Mouse (Mus musculus) CH12.LX (cell line): Measurements from ENCODE around the gene Cryab. TPM values are rescaled to one million over a fixed set of nuclear protein-coding genes. Genes with fewer than 3 reads are reported as not detected.

ENCODE experiments used
- DNase-seq: peaks from one replicate; pipeline ENCODE4 v3.0.0-alpha.2; 2013; ENCODE audit errors: extremely low read depth
- H3K27ac ChIP-seq: 2 replicates; pipeline ENCODE4 v1.5.1; 2012; ENCODE audit warnings: low read depth, mild to moderate bottlenecking, control low read depth, moderate library complexity; ENCODE audit not compliant: insufficient read depth
- H3K27me3 ChIP-seq: replicated peaks from 2 replicates; pipeline ENCODE3; 2012; ENCODE audit warnings: inconsistent platforms
- H3K36me3 ChIP-seq, 2 experiments: replicated peaks in 1 of 2; 2 replicates each; pipeline versions ENCODE3 to v1.6.1; 2012; ENCODE audit warnings: inconsistent platforms in 1 of 2, low read length in 1 of 2, mild to moderate bottlenecking in 1 of 2, mixed read lengths in 1 of 2, moderate library complexity in 1 of 2; ENCODE audit not compliant: control insufficient read depth in 1 of 2, insufficient read depth in 1 of 2
- H3K4me1 ChIP-seq, 2 experiments: 2 replicates each; pipeline ENCODE4 v1.6.1; 2012; ENCODE audit warnings: inconsistent platforms in 1 of 2, moderate library complexity in 1 of 2; ENCODE audit not compliant: insufficient read depth in 2 of 2, control insufficient read depth in 1 of 2
- H3K4me2 ChIP-seq: 2 replicates; pipeline ENCODE4 v1.6.1; 2012; ENCODE audit warnings: low read depth, mild to moderate bottlenecking, control low read depth; ENCODE audit not compliant: poor library complexity, insufficient read depth, severe bottlenecking
- H3K4me3 ChIP-seq, 3 experiments: fragments of 150-350 bp in 1 of 3; sonication (generic) in 1 of 3; replicated peaks in 1 of 3; 2 replicates each; pipeline versions ENCODE3 to v1.5.1; 2011 to 2012; ENCODE audit warnings: low read depth in 2 of 3, low read length in 2 of 3, mild to moderate bottlenecking in 2 of 3, moderate library complexity in 2 of 3, control low read depth in 1 of 3, improper control_type of control experiment in 1 of 3, inconsistent platforms in 1 of 3, mixed read lengths in 1 of 3; ENCODE audit not compliant: poor library complexity in 1 of 3
- H3K79me2 ChIP-seq: replicated peaks from 2 replicates; pipeline ENCODE4 v1.6.1; 2012; ENCODE audit warnings: mild to moderate bottlenecking, moderate library complexity; ENCODE audit not compliant: control insufficient read depth, poor library complexity, insufficient read depth, severe bottlenecking; ENCODE audit errors: extremely low read depth
- H3K9ac ChIP-seq: 2 replicates; pipeline ENCODE4 v1.6.1; 2012; ENCODE audit warnings: low read depth, mild to moderate bottlenecking, control low read depth, moderate library complexity; ENCODE audit not compliant: insufficient read depth
- H3K9me3 ChIP-seq: replicated peaks from 2 replicates; pipeline ENCODE3; 2012; ENCODE audit warnings: low read length, inconsistent platforms, mixed read lengths
- BHLHE40 ChIP-seq: IDR thresholded peaks from 2 replicates; pipeline ENCODE4 v1.6.1; 2011; ENCODE audit warnings: mild to moderate bottlenecking, low read depth, low read length, improper control_type of control experiment
- CHD1 ChIP-seq: IDR thresholded peaks from 2 replicates; pipeline ENCODE4 v1.6.1; 2012; ENCODE audit warnings: low read depth, low read length, improper control_type of control experiment, inconsistent platforms
- CTCF ChIP-seq, 2 experiments: IDR thresholded peaks in 1 of 2; conservative IDR thresholded peaks in 1 of 2; 2 replicates each; pipeline ENCODE4 v1.5.1; 2011 to 2012; ENCODE audit warnings: low read depth in 2 of 2, low read length in 2 of 2, improper control_type of control experiment in 1 of 2, inconsistent platforms in 1 of 2, mild to moderate bottlenecking in 1 of 2, moderate library complexity in 1 of 2
- E2F4 ChIP-seq: IDR thresholded peaks from 2 replicates; pipeline ENCODE4 v1.6.1; 2011; ENCODE audit warnings: low read depth, low read length, improper control_type of control experiment; ENCODE audit not compliant: insufficient replicate concordance
- ELF1 ChIP-seq: IDR thresholded peaks from 2 replicates; pipeline ENCODE4 v1.6.1; 2014; ENCODE audit warnings: low read depth, mild to moderate bottlenecking, inconsistent platforms, low read length, improper control_type of control experiment
- HCFC1 ChIP-seq: IDR thresholded peaks from 2 replicates; pipeline ENCODE4 v1.6.1; 2012; ENCODE audit warnings: low read depth, mild to moderate bottlenecking, inconsistent platforms, low read length, improper control_type of control experiment
- IRF4 ChIP-seq: IDR thresholded peaks from 2 replicates; pipeline ENCODE4 v1.6.1; 2014; ENCODE audit warnings: low read depth, mild to moderate bottlenecking, inconsistent platforms, low read length, improper control_type of control experiment
- JUND ChIP-seq: conservative IDR thresholded peaks from 2 replicates; pipeline ENCODE4 v1.6.1; 2011; ENCODE audit warnings: low read depth, low read length, improper control_type of control experiment
- MAX ChIP-seq: IDR thresholded peaks from 2 replicates; pipeline ENCODE4 v1.6.1; 2011; ENCODE audit warnings: low read length, improper control_type of control experiment
- MEF2A ChIP-seq: IDR thresholded peaks from 2 replicates; pipeline ENCODE4 v1.6.1; 2014; ENCODE audit warnings: low read depth, mild to moderate bottlenecking, inconsistent platforms, low read length, improper control_type of control experiment, borderline replicate concordance
- MXI1 ChIP-seq: IDR thresholded peaks from 2 replicates; pipeline ENCODE4 v1.6.1; 2011; ENCODE audit warnings: mild to moderate bottlenecking, low read depth, low read length, improper control_type of control experiment
- POLR2A ChIP-seq: IDR thresholded peaks from 2 replicates; pipeline ENCODE4 v1.6.1; 2011; ENCODE audit warnings: low read depth, mild to moderate bottlenecking, improper control_type of control experiment, low read length
- POLR2AphosphoS2 ChIP-seq: IDR thresholded peaks from 2 replicates; pipeline ENCODE4 v1.6.1; 2011; ENCODE audit warnings: low read depth, low read length, improper control_type of control experiment
- RCOR1 ChIP-seq: conservative IDR thresholded peaks from 2 replicates; pipeline ENCODE4 v1.6.1; 2012; ENCODE audit warnings: low read depth, mild to moderate bottlenecking, inconsistent platforms, low read length, improper control_type of control experiment
- TBP ChIP-seq: conservative IDR thresholded peaks from 2 replicates; pipeline ENCODE4 v1.6.1; 2011; ENCODE audit warnings: low read depth, low read length, improper control_type of control experiment
- TCF12 ChIP-seq: IDR thresholded peaks from 2 replicates; pipeline ENCODE4 v1.6.1; 2014; ENCODE audit warnings: low read depth, mild to moderate bottlenecking, inconsistent platforms, low read length, improper control_type of control experiment
- USF2 ChIP-seq: conservative IDR thresholded peaks from 2 replicates; pipeline ENCODE4 v1.6.1; 2011; ENCODE audit warnings: low read depth, low read length, improper control_type of control experiment
- ZMIZ1 ChIP-seq: IDR thresholded peaks from 2 replicates; pipeline ENCODE4 v1.6.1; 2012; ENCODE audit warnings: low read depth, mild to moderate bottlenecking, inconsistent platforms, low read length, improper control_type of control experiment
- ZNF384 ChIP-seq: IDR thresholded peaks from 2 replicates; pipeline ENCODE4 v1.6.1; 2012; ENCODE audit warnings: low read depth, low read length, improper control_type of control experiment, inconsistent platforms
- dilution Hi-C: fragments of 300-500 bp; cut with MboI; formaldehyde crosslinking; loops from 2 replicates; pipeline ENCODE4 v1.14.3; 2020; ENCODE audit warnings: low sequenced_read_pairs; ENCODE audit not compliant: extremely low pct_unique_long_range_greater_than_20kb, extremely low pct_ligation_motif_present
- in situ Hi-C: fragments of 300-500 bp; cut with MboI; formaldehyde crosslinking; loops from 3 replicates; pipeline ENCODE4 v1.14.3; 2019; ENCODE audit warnings: low sequenced_read_pairs, low pct_ligation_motif_present, low pct_unique_long_range_greater_than_20kb, mixed read lengths
- polyA plus RNA-seq: library from polyadenylated mRNA; unstranded; fragments of >175 nt; gene quantifications from 2 replicates; pipeline ENCODE4 v1.2.1, GENCODE M21; 2012; ENCODE audit warnings: low read depth; ENCODE audit not compliant: insufficient read length
- total RNA-seq, 2 experiments: library from RNA; depleted of rRNA; stranded (reverse); fragments of 300-350 nt in 1 of 2; fragments of >200 nt in 1 of 2; gene quantifications; 2 replicates each; pipeline ENCODE4 v1.2.3; 2012 to 2014

Gene Cryab
- total and polyA plus RNA-seq, 3 experiments, result not detected

GRCm38 (mm10) chr9:50714188-50714587 lies 36.9 kb upstream of the Cryab start:
- no peak for TF ChIP-seq TCF12
- TF ChIP-seq TBP, result no peak
- TF ChIP-seq RCOR1, result no peak
- no peak for TF ChIP-seq MXI1
- no peak for TF ChIP-seq CHD1
- no peak for TF ChIP-seq ZNF384
- TF ChIP-seq CTCF (conservative IDR thresholded peaks at IDR 0.05 in 1 of 2, IDR thresholded peaks at IDR 0.05 in 1 of 2; ENCODE audit: low read depth in 2 of 2, low read length in 2 of 2), result no peak
- DNase-seq, result no peak
- dilution Hi-C loops, result no loop called here

GRCm38 (mm10) chr9:50718878-50719277 lies 32.2 kb upstream of the Cryab start:
- TF ChIP-seq POLR2AphosphoS2, result no peak
- TF ChIP-seq, all 38 proteins: peak for 0
- Histone ChIP-seq H3K9me3 (no peaks in the 10 kb centered on the region), H3K36me3 (no peaks in the 10 kb centered on the region), H3K4me1 (peaks cover 6 to 7% of the 10 kb centered on the region in 2 experiments), H3K9ac (no peak overlapping the region), H3K4me2 (no peak overlapping the region), H3K4me3 (no peak overlapping the region), H3K79me2 (no peaks in the 10 kb centered on the region), H3K27ac (no peak overlapping the region), H3K27me3 (peaks cover 5% of the 10 kb centered on the region)
- in situ Hi-C loops, result no loop called here
- dilution Hi-C loops, result no loop called here
- DNase-seq, result no peak

More at GRCm38 (mm10) chr9:50714188-50714587, 36.9 kb upstream of the Cryab start:
- Histone ChIP-seq H3K4me3 (no peak overlapping the region), H3K4me2 (no peak overlapping the region), H3K27ac (no peak overlapping the region), H3K79me2 (no peaks in the 10 kb centered on the region), H3K4me1 (peaks cover 6 to 7% of the 10 kb centered on the region in 2 experiments), H3K9ac (no peak overlapping the region), H3K27me3 (peaks cover 7% of the 10 kb centered on the region), H3K9me3 (no peaks in the 10 kb centered on the region), H3K36me3 (no peaks in the 10 kb centered on the region)
- in situ Hi-C loops, result no loop called here

- in situ Hi-C loops (no loop called here), dilution Hi-C loops (no loop called here)
- H3K79me2 ChIP-seq, result no peaks in the 10 kb centered on the region
- no peak overlapping the region for H3K4me3 ChIP-seq
- TF ChIP-seq BHLHE40 (no peak), CTCF (conservative IDR thresholded peaks at IDR 0.05 in 1 of 2, IDR thresholded peaks at IDR 0.05 in 1 of 2; ENCODE audit: low read depth in 2 of 2, low read length in 2 of 2) (no peak), POLR2A (no peak), MEF2A (no peak), MAX (no peak), JUND (no peak), IRF4 (no peak), E2F4 (no peak), USF2 (no peak), ZMIZ1 (no peak), HCFC1 (no peak), TCF12 (no peak), ELF1 (no peak)
- DNase-seq, result no peak
- peaks cover 6 to 7% of the 10 kb centered on the region in 2 experiments for H3K4me1 ChIP-seq
- no peak overlapping the region for H3K4me2 ChIP-seq
- H3K9me3 ChIP-seq, result no peaks in the 10 kb centered on the region
- H3K27ac ChIP-seq, result no peak overlapping the region
- no peak overlapping the region for H3K9ac ChIP-seq
- H3K36me3 ChIP-seq, result no peaks in the 10 kb centered on the region
- H3K27me3 ChIP-seq, result peaks cover 2% of the 10 kb centered on the region
Measured at GRCm38 (mm10) chr9:50721061-50721460, 30.1 kb upstream of the Cryab start.
